Mouse (Mus musculus): Measurements from ENCODE around the gene 3110082I17Rik. TPM values are rescaled to one million over a fixed set of nuclear protein-coding genes. Genes with fewer than 3 reads are reported as not detected.

The 3110082I17Rik gene
- polyA plus RNA-seq, 1 experiment from 2014 or later = 15.1 TPM

DNA sequence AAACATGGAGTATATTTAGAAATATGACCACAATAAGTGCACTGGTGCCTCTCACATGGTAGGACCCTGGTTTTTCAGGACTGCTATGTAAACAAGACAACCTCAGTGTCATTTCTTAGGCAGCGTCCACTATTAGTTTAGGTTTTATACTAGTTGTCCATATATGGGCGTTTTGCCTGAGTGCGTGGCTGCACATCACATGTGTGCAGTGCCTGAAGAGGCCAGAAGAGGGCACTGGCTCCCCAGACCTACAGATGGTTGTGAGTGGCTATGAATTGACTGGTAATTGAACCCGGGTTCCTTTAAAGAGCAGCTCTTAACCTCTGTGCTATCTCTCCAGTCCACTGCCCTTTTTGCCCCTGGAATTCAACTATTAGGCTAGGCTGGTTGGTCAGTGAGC is 43.4 kb downstream of the 3110082I17Rik start:
- Histone ChIP-seq H3K4me2 (no peak overlapping the region), H3K27ac (replicated peaks) (no peak overlapping the region), H3K36me3 (no peaks in the 10 kb centered on the region), H3K4me3 (no peak overlapping the region), H3K27me3 (no peaks in the 10 kb centered on the region), H3K4me1 (replicated peaks) (peaks cover 51% of the 10 kb centered on the region), H3K9ac (no peak overlapping the region), H3K9me3 (no peaks in the 10 kb centered on the region)
- WGBS = 96% methylated on average over 4 of the region's 4 CpGs
- no peak for ATAC-seq (ENCODE audit: low read depth)

DNA sequence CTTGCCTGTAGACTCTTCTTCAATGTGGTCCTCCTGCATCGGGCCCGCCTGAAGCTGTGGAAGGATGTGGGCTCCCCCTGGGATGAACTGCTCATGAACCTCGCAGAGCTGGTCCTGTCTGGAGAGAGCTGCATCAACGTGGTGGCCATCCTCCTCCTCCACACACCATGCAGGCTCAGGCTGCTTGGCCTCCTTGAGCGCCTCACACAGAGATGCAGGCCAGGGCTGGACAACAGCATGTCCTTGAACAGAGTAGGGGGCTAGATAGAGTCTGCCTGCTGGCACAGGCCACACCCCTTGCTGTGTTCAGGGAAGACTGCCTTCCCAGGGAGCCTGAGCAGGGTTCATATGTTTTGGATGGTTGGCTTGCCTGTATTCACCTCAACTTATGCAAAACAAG is 45.3 kb downstream of the 3110082I17Rik start:
- peaks cover 44% of the 10 kb centered on the region for H3K4me1 ChIP-seq (replicated peaks)
- no peaks in the 10 kb centered on the region for H3K9me3 ChIP-seq
- no peaks in the 10 kb centered on the region for H3K36me3 ChIP-seq
- 96% methylated on average over 5 of the region's 5 CpGs for WGBS
- no peak overlapping the region for H3K4me3 ChIP-seq
- no peak overlapping the region for H3K9ac ChIP-seq
- no peak overlapping the region for H3K27ac ChIP-seq (replicated peaks)
- no peak overlapping the region for H3K4me2 ChIP-seq
- H3K27me3 ChIP-seq = no peaks in the 10 kb centered on the region
- no peak for ATAC-seq (ENCODE audit: low read depth)

DNA sequence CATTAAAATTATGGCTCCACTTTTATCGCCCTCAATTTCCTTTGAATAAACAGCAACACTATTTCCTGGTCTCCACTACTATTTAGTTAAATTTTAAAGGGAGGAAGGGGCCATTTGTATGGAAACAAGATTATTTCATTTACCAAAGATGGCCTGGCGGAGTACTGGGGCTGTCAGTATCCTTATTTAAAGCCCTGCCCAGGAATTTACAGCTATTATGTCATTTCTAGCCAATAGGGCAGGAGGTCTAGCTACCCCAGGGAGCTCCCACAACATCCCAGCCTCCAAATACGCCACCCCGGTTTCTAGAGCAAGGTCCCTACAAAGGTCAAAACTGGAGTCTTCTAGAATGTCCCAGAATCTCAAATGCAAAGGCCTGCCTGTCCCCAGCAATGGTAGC is 46.8 kb downstream of the 3110082I17Rik start:
- H3K27ac ChIP-seq (replicated peaks) = no peak overlapping the region
- no peaks in the 10 kb centered on the region for H3K27me3 ChIP-seq
- H3K4me3 ChIP-seq = no peak overlapping the region
- no peak overlapping the region for H3K9ac ChIP-seq
- H3K4me1 ChIP-seq (replicated peaks) = peaks cover 37% of the 10 kb centered on the region
- no peak for ATAC-seq (ENCODE audit: low read depth)
- no peaks in the 10 kb centered on the region for H3K36me3 ChIP-seq
- no peaks in the 10 kb centered on the region for H3K9me3 ChIP-seq
- H3K4me2 ChIP-seq = no peak overlapping the region
- 52% methylated on average over 4 of the region's 4 CpGs for WGBS

DNA sequence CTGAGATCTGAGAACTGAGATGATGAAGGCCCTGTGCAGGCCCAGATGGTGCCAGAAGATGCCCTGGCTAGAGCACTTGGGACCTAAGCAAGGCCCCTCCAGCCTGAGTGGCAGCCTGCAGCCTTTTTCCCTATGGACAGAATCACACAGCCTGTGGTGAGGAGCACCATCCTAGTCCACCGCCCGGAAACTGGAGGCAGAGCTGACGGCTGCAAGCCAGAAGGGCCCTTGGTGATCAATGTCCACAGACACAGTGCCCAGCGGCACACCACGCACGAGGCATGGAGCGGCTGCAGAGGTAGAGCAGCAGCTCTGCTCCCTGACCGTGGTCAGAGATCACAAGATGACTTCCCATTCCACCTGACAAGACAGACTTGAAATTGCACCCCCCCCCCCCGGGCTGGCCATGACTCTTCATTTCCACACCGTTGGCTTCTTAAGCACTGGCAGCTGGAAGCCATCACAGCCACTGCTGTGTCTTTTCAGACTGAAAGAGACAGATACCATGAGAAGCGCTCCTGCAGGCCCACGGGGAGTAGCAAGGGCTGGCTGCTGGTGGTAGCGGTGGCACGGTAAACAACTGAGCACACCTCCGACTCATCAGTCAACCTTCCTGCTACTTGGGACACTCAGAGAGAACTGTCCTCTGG is 48.5 kb downstream of the 3110082I17Rik start:
- Histone ChIP-seq H3K27me3 (no peaks in the 10 kb centered on the region), H3K4me3 (no peak overlapping the region), H3K9me3 (no peaks in the 10 kb centered on the region), H3K27ac (replicated peaks) (peak overlapping the region; percentile 10; the same call in 1 of the 2 replicates), H3K4me1 (replicated peaks) (peaks cover 44% of the 10 kb centered on the region), H3K36me3 (no peaks in the 10 kb centered on the region), H3K9ac (no peak overlapping the region), H3K4me2 (no peak overlapping the region)
- 68% methylated on average over 15 of the region's 15 CpGs for WGBS
- ATAC-seq (ENCODE audit: low read depth) = no peak

DNA sequence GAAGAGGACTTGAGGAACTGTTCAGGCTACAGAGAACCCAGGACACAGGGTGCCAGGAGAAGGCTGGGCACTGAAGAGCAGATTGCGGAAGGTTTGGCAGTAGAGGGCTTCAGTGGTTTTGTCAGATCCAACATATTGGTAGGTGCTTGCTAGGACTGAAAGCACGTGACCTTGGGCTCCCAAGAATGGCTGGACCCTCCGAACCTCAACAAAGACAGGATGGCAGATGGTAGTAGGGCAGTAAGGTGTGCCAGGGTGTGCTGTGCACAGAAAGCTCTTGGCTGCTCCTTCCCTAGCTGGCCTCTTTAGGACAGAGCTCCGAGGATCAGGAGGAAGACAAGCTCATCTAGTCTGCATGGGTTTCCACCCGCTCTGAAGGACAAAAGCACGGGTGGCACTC is 49.2 kb downstream of the 3110082I17Rik start:
- no peak overlapping the region for H3K27ac ChIP-seq (replicated peaks)
- H3K4me2 ChIP-seq = no peak overlapping the region
- no peaks in the 10 kb centered on the region for H3K27me3 ChIP-seq
- no peak overlapping the region for H3K9ac ChIP-seq
- H3K9me3 ChIP-seq = no peaks in the 10 kb centered on the region
- H3K4me1 ChIP-seq (replicated peaks) = peaks cover 48% of the 10 kb centered on the region
- H3K36me3 ChIP-seq = no peaks in the 10 kb centered on the region
- ATAC-seq (ENCODE audit: low read depth) = no peak
- 96% methylated on average over 6 of the region's 6 CpGs for WGBS
- H3K4me3 ChIP-seq = no peak overlapping the region

DNA sequence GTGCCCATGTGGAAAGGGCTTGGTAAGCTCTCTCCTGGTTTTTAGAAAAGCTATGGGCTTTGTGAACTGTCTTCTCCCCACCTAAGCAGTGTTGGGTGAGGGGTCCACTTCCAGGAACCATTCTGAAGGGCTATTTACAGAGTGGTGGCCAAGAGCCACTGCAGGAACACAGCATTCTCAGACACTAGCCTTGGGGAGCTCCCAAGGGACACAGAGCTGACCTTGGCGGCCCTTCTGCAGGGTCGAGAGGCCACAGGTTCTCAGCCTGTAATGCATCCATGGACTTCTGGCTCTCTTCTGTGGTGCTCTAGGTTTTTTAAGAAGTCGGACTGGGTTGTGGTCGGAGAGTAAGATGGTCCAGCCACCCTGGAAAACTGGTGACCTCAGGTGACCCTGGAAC is 50.3 kb downstream of the 3110082I17Rik start:
- Histone ChIP-seq H3K4me2 (no peak overlapping the region), H3K9ac (no peak overlapping the region), H3K4me1 (replicated peaks) (peaks cover 59% of the 10 kb centered on the region), H3K36me3 (no peaks in the 10 kb centered on the region), H3K27ac (replicated peaks) (no peak overlapping the region), H3K4me3 (no peak overlapping the region), H3K9me3 (no peaks in the 10 kb centered on the region), H3K27me3 (no peaks in the 10 kb centered on the region)
- WGBS = 95% methylated on average over 4 of the region's 4 CpGs
- ATAC-seq (ENCODE audit: low read depth) = no peak

DNA sequence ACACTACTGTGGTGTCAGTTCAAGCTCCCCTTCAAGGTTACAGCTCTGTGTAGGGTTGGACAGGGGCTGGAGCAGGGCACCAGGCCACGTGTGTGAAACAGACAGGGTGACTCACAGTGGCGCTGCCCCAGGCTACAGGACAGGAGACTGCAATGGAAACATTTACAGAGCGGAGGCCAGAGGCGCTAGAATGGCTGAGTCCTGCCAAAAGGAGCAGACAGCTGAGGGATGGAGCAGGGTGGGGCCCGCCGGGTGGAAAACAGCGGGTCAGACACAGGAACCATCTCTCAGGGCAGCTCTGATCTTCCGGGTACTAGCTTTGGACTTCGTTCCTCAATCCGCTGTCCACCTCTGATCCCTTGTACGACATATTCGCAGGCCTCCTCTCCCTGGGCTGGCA is 50.9 kb downstream of the 3110082I17Rik start:
- WGBS = 82% methylated on average over 12 of the region's 12 CpGs

DNA sequence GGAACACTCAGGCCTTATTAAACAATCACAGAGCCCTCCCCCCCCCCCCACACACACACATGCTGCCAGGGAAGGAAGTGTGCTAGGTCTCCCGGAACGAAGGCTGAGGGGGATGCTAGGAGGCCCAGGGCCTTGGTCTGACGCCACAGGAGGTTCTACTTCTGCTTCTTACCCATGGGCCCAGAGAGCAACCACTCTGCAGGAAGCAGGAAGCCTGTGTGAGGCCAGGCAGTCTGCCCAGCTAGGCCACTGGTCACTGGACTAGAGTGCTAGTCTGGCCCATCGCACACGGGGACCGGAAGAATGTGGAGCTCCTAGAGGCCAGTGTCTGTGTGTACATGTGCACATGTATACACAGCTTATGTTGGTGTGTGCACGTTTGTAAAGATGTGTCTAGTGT is 51.8 kb downstream of the 3110082I17Rik start:
- Histone ChIP-seq H3K4me3 (no peak overlapping the region), H3K4me1 (replicated peaks) (peaks cover 61% of the 10 kb centered on the region), H3K9ac (no peak overlapping the region), H3K27ac (replicated peaks) (peak overlapping the region; percentile 24; the same call in 1 of the 2 replicates), H3K36me3 (no peaks in the 10 kb centered on the region), H3K27me3 (no peaks in the 10 kb centered on the region), H3K9me3 (no peaks in the 10 kb centered on the region), H3K4me2 (no peak overlapping the region)
- no peak for ATAC-seq (ENCODE audit: low read depth)
- WGBS = 86% methylated on average over 7 of the region's 7 CpGs

More for the DNA sequence above, 50.9 kb downstream of the 3110082I17Rik start:
- H3K27ac ChIP-seq (replicated peaks) = 0 out of 2 replicates have a peak overlapping the region, but pooled peaks have one; percentile 13
- no peaks in the 10 kb centered on the region for H3K9me3 ChIP-seq
- H3K36me3 ChIP-seq = no peaks in the 10 kb centered on the region
- H3K9ac ChIP-seq = no peak overlapping the region
- H3K4me3 ChIP-seq = no peak overlapping the region
- no peak for ATAC-seq (ENCODE audit: low read depth)
- H3K27me3 ChIP-seq = no peaks in the 10 kb centered on the region
- H3K4me1 ChIP-seq (replicated peaks) = peaks cover 65% of the 10 kb centered on the region
- no peak overlapping the region for H3K4me2 ChIP-seq

DNA sequence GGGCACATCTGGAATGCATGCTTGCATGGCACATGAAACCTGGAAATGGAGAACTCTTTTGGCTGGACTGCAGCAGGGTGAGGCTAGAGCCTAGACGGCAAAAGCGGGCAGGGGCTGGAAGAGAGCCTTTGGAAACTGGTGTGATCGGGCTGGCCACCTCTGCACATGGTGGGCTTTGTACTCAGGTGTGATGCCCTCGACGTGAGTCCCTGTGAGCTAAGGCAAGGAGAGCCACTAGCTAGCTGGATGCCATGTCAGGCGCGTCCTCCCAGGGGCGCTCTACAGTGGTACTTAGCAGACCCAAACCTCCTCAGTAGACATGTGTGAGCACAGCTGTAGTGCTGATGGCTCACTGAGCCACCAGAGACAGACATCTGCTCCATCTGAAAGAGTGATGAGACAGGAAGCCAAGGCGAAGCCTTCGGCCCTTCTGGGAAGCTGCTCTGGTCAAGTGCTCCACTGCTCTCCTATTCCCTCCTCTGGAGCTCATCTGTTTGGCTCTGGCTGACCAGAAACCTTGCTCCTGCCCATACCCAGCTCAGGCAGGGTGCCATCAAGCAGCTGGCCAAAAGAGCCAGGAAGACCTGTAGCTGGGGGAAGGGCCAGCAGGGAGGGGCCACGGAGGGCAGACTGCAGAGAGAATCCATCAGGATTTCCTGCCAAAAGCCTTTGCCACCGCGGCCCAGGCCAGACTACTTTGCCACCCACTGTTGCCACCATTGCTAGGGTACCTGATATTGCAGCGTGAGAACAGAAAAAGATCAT is 53.0 kb downstream of the 3110082I17Rik start:
- 88% methylated on average over 14 of the region's 14 CpGs for WGBS
- ATAC-seq (ENCODE audit: low read depth) = no peak

DNA sequence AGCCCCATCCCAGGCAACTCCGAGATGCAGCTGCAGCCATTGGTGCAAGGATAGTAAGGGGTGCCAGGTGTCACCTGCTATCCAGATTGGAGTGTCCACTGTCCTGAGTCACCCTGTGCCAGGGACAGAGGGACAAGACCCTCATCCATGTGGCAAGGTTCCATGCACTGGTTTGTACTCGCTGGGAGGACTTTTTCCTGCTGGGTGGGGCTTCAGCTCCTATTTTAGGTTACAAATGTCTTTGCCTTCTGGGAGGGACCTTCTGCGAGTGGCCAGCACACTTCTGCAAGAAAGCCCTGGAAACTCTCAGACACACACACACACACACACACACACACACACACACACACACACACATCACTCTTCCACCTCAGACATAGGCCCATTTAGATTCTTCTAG is 54.4 kb downstream of the 3110082I17Rik start:
- no peaks in the 10 kb centered on the region for H3K9me3 ChIP-seq
- peaks cover 46% of the 10 kb centered on the region for H3K4me1 ChIP-seq (replicated peaks)
- 69% methylated on average over 3 of the region's 3 CpGs for WGBS
- H3K4me3 ChIP-seq = no peak overlapping the region
- H3K27me3 ChIP-seq = no peaks in the 10 kb centered on the region
- H3K27ac ChIP-seq (replicated peaks) = peak overlapping the region; percentile 70
- H3K4me2 ChIP-seq = no peak overlapping the region
- H3K36me3 ChIP-seq = no peaks in the 10 kb centered on the region
- no peak overlapping the region for H3K9ac ChIP-seq
- ATAC-seq (ENCODE audit: low read depth) = no peak

More for the DNA sequence above, 53.0 kb downstream of the 3110082I17Rik start:
- no peaks in the 10 kb centered on the region for H3K36me3 ChIP-seq
- H3K27me3 ChIP-seq = no peaks in the 10 kb centered on the region
- peak overlapping the region; percentile 28; the same call in 1 of the 2 replicates for H3K27ac ChIP-seq (replicated peaks)
- H3K4me2 ChIP-seq = no peak overlapping the region
- H3K4me3 ChIP-seq = no peak overlapping the region
- H3K9ac ChIP-seq = no peak overlapping the region
- no peaks in the 10 kb centered on the region for H3K9me3 ChIP-seq
- H3K4me1 ChIP-seq (replicated peaks) = peaks cover 55% of the 10 kb centered on the region

DNA sequence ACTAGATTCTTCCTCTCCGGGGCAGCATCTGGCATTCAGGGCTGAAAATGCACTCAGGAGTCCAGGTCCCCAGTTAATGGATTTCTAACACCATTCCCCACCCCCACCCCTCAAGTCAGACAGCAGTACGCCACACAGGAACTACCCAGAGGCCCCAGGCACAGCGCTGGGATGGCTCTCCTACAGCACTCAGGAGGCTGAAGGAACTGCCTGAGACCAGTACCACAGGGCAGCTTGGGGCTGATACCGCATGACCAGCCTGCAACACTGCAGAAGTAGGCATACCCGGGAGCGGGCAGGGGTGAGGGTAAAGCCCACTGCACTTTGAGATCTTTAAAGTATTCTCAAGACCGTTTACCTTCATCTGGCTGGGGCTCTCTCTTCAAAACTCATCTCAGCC is 54.8 kb downstream of the 3110082I17Rik start:
- H3K4me1 ChIP-seq (replicated peaks) = peaks cover 46% of the 10 kb centered on the region
- H3K4me2 ChIP-seq = no peak overlapping the region
- H3K4me3 ChIP-seq = no peak overlapping the region
- no peaks in the 10 kb centered on the region for H3K36me3 ChIP-seq
- H3K9ac ChIP-seq = no peak overlapping the region
- no peaks in the 10 kb centered on the region for H3K27me3 ChIP-seq
- 68% methylated on average over 7 of the region's 7 CpGs for WGBS
- H3K9me3 ChIP-seq = no peaks in the 10 kb centered on the region
- peak overlapping the region; percentile 70 for H3K27ac ChIP-seq (replicated peaks)
- no peak for ATAC-seq (ENCODE audit: low read depth)

DNA sequence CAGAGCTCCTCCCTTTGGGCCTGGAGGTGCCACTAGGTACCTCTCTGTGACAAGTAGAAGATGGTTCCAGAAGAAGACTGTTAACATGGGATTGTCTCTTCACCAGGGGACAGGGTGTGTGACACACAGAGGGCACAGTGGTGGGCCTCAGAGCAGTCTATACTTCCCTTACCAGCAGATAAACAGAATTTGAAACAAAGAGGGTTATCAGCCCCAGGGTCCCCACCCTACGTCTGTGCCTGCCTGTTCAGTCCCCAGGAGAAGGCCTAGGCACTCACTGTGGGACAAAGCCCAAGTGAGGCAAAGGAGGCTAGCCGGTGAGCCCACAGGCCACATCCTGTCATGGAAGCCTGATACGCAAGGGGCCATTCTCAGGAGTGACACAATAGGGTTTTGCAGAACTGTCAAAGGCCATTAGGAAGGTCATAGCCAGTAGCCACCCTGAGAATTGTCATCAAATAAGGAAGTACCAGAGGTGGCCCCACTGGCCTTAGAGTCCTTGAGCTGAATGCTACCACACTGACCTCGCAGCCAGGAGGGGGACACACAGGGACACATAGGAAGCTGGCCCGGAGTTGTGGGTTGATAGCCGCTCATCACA is 55.4 kb downstream of the 3110082I17Rik start, which contains the start of gene C130050O18Rik:
Gene C130050O18Rik (plus strand): TSS at position 480 of the 601 bp plus-strand sequence.
- Histone ChIP-seq H3K27ac (replicated peaks) (peak within 1 kb of the TSS; percentile 70), H3K9ac (no peak within 1 kb of the TSS), H3K36me3 (no peaks in the 10 kb centered on the region), H3K4me3 (no peak within 1 kb of the TSS), H3K9me3 (no peaks in the 10 kb centered on the region), H3K4me1 (replicated peaks) (peaks cover 46% of the 10 kb centered on the region), H3K27me3 (no peaks in the 10 kb centered on the region), H3K4me2 (no peak within 1 kb of the TSS)
- WGBS = 69% methylated on average over 6 of the region's 6 CpGs
- no peak for ATAC-seq (ENCODE audit: low read depth)
